Mouse (Mus musculus): Measurements from ENCODE around the gene Arhgap1.

GRCm38 (mm10) chr2:91650360-91650995, 818 bp downstream of the Arhgap1 start:
- TF ChIP-seq CTCF (IDR thresholded peaks at IDR 0.05; ENCODE audit: low read depth) (no peak), EP300 (IDR thresholded peaks at IDR 0.05; ENCODE audit: low read depth) (no peak)
